Mouse (Mus musculus) fat pad, adult 2 months (tissue): Measurements from ENCODE around the gene Mctp2.
"Not testable (repeated sequence)": the region's sequence is repeated elsewhere in the genome, so short reads cannot be mapped to it uniquely, and the experiment has no call there.

Experiments
- DNase-seq: peaks from one replicate; pipeline ENCODE4 v3.0.0-alpha.2; 2011; ENCODE audit warnings: low read depth, low spot score; ENCODE audit errors: extremely low read depth

Mctp2 gene

DNA sequence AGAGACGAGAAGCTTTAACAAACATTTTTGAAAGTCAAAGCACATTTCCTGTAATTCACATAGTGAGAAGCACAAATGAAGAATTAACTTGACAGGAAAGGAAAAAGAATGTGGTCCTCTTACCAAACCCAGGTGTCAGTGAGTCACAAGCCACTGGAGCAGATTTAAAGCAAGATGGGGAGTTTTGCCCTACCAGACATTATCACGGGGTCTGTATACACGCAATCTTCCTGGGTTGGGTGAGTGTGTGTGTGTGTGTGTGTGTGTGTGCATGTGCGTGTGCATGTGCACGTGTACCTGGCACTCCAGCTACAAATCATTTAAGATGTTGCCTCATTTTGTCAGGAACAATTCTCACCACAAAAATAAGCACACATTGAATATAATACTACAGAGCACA lies 30.9 kb downstream of the Mctp2 start:
- no peak for DNase-seq

DNA sequence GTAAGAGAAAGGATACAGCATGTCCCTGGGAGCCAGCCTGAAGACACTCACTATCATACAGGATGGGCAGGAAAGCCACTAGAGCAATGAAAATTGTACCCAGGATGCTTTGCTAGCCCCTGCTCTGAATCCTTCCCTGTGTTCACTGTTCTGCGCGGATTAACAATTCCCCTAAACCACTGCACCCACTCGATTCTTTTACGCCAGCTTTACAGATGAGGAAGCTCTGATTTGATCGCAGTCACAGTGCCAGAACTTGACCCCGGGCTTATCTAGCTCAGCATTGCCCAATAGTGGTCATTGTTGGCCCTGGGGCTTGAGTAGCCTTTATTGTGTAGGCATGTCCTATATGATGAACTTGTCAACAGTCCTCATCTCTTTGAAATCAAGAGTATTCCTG lies 34.9 kb downstream of the Mctp2 start:
- DNase-seq, result no peak

DNA sequence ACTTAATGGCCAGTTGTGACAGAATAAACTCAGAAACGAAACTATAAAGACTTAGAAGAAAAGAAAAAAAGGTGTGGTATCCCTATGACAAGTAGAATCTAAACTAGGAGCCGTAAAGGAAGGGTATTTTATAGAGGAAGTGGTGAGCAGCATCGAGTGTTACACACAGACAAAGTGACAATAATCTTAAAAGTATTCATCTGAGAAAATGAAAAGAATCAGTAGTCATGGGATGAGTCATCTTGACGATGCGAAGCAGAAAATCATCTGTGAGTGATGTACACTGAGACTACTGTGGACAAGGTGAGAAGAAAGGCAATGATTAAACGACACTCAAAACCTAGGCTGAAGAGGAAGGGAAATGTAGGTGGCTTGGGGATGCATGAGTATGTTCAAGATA lies 36.4 kb downstream of the Mctp2 start:
- DNase-seq, result no peak

DNA sequence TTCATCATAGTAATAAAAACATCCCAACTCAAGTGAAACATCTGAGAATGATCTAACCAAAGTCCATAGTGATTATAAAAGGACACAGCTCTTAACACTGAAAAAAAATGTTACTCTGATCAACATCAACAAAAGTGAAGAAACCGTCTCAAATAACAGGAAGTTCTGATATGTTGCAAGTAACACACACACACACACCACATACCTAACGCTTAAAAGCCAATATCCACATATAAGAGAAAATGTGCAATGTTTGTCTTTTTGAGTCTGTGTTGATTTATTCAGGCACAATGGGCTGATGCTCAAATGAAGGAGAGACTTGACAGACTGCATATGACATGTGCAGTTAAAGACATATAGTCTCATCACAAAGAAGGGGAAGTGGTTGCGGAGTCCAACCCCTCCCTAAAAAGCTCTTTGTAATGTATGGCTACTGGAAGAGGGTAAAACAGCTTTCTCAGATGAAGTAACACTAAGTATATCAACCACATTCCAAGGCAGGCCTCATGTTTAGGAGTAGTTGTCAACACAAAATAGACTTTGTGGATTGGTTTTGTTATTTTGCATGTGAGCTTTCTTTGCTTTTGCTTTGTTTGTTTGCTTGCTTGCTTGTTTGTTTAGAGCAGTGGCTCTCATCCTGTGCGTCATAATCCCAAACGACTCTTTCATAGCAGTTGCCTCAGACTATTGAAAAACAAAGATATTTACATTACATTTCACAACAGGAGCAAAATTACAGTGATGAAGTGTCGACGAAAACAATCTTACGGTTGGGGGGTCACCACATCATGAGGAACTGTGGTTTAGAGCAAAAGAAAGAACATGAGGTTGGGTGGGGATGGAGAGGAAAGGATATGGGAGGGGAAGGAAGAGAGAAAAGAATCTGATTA lies 45.4 kb downstream of the Mctp2 start:
- DNase-seq, result no peak

DNA sequence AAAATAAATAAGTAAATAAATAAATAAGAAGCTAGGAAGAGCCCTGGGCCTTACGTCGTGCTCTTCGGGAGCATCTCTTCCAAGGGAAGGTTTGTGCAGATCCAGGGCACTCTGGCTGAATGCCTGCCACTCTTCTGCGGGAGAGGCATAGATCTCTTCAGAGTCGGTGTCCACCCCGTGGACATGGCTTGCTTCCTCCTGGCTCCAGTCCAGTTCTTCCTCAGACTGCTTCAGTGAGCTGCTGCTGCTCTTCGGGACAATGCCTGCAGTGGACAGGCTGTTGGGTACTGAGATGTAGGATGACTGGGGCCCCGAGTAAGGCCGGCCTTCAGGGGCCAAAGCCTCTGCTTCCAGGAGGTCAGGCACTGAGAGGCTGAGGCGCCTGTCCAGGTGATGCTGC lies 47.4 kb downstream of the Mctp2 start:
- no peak for DNase-seq

DNA sequence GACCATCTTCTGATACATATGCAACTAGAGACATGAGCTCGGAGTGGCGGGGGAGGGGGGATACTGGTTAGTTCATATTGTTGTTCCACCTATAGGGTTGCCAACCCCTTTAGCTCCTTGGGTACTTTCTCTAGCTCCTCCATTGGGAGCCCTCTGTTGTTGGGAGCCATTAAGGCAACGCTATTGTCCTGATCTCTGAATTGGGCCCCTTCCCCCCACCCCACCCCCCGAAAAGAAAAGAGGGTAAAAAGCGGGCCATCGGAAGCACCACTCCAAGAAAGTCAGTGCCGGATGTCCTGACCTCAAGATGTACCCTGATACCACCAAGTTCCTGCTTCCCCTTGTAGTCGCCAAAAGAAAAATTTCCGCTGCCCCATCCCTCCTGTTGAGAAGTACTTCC lies 56.1 kb downstream of the Mctp2 start:
- not testable (repeated sequence) for DNase-seq

DNA sequence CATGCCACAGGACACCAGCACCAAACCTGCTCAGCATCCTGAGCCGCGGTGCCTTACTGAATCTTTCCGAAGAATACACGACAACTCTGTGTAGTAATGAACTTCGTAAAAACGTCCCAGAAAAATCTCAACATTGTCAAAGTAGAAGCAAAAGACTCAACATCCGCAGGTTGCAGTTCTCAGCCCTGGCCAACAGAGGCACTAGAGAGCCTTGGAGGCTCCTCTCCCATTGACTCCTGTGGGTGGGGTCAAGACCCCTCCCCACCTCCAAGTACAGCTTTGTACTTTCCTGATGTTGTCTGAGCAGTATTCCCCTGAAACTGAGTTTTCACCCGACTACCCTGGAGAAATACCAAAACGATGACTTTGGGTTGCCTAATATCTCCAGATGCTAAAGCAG lies 65.1 kb downstream of the Mctp2 start:
- DNase-seq, result no peak

DNA sequence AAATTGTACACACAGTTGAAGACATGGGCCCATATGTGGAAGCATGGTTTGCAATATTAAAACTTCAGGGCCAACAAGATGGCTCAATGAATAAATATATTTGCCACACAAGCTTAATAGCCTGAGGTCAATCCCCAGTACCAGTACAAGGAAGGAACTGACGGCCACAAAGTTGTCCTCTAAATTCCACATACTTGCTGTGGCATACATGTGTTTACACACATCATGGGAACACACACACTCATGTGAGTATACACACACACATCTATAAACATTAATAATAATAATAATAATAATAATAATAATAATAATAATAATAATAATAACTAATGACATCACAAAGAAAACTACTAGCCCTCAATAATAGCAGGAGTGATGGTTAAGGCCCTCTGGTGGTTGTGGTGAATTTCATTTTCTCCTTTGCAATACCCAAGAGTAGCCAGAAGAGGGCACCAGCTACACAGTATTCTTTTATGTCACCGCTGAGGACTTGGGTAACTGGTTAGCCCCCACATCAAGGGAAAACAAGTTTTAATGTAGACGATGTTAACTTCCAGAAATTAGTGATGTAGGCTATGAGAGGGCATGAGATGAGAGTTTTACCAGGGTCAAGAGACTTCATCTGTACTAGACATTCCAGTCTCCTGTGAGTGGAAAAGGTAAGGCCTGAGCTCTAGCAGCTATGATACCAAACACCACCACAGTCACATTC lies 66.5 kb downstream of the Mctp2 start:
- DNase-seq, result no peak

DNA sequence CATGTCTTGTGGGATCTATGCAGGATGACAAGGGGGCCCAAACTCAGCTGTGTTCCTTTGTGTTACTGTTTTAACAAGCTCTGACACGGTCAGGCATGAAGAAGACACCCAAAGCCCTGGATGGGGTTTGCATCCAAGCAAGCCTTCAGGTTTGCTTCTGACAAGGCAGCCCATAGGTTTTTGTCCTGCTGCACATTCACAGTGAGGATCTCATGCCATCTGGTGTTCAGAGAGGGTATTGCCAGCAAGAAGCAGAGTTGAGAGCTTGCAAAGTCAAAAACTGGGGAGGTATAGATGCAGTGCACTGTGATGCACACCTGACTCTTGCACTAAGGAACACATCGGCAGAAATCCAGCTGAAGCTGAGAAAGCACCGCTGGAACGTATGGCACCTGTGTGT lies 67.8 kb downstream of the Mctp2 start:
- no peak for DNase-seq

DNA sequence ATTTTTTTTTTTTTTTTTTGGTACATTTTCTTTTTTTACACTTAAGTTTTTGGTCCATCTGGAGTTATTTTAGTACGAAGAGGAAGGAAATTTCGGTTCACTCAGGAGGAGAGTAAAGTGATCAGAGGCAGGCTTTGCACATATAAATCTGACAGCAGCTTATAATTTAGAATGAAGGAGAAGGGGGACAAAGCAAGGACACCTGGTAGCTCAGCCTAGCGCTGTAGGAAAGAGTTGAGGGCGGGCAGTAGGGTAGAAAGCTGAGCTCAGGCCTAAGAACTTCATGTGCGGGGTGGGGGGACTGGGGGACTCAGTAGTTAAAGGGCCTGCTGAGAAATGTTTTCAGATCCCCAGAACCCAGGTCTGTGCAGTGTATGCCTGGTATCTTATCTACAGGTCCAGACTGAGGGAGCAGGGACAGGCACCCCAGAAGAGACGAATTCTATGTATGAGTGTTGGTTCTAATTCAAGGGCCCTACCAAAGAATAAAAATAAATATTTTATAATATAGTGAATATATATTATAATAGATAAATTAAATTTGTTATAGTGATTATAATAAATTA lies 71.9 kb downstream of the Mctp2 start:
- no peak for DNase-seq

DNA sequence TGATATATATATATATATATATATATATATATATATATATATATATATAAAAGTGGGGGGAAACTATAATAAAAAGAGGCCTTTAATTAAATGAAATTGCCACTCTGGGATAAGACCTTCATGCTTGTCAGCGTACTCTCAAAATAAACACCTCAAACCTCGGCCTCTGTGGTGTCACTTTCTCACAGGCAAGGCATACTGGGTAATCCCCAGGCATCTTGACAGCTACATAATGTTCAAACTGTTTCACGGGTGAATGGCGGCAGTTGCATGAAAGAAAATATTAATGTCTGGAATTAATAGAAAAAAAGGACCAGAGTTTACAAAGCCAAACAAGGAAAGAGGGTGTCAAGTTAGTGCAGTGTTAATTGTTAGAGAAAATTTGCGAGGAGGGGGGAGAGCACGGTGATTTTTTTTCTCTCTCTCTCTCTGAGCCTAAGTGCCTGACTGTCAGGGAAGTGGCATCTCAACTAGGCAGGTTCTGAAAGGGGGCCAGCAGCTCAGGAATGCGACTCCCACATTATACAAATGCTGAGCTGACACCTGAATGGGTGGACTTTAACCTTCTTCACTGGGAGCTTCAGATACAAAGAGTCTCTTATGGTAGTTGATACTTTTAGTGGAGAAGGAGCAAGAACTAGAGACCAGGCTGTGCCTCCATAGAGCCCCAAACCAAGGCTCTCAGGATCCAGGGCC lies 75.1 kb downstream of the Mctp2 start:
- DNase-seq, result no peak

DNA sequence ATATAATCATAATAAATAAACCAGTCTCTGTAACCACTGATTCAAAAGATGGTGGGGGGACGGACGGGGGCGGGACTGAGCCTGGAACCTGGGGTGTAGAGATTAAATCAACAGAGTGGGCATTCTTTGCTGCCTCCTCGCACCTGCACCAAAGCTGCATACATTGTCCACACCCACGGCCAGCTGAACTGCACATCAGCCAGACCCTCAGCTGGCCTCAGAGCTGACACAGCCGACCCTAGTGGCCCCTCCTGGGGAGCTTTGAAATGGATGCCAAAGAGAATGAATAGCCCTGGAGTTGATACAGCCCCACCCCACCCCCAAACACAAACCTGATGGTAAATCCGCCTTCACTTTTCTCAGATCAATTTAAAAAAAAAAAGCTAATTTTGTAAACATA lies 76.5 kb downstream of the Mctp2 start:
- no peak for DNase-seq

DNA sequence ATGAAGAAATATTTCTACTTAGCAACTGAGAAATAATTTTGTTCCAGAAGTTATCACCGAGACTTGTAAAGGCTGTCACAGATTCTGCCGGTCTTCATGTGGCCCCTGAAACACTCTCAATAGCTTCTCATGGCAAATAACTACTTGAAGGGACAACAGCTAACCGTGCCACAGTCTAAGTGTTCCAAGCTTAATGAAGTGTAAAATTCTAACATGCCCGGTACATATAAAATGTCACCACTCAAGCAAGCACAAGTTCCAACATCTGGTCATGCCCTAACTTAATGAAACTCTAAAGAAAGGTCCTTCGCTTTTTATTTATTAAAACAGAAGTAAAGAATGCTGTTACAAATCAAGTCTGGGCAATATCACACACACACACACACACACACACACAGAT lies 82.8 kb downstream of the Mctp2 start:
- DNase-seq, result no peak

DNA sequence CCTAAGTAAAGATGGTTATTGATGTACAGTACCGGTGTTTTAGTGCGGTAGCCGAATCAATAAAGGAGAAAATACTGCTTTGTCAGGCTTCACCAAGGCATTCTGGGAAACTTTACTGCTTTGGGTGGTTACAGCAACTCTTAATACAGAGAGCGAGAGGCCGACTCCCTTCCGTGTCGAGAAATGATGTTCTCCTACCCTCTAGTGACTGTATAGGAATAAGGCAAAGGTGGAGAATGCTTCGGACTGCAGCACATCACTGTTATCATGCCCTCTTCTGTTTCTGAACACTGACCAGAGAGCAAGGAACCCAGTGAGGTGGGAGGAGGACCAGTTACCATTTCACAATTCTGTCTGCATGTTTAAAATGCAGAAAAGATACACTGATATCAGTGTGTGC lies 83.9 kb downstream of the Mctp2 start:
- DNase-seq, result no peak

DNA sequence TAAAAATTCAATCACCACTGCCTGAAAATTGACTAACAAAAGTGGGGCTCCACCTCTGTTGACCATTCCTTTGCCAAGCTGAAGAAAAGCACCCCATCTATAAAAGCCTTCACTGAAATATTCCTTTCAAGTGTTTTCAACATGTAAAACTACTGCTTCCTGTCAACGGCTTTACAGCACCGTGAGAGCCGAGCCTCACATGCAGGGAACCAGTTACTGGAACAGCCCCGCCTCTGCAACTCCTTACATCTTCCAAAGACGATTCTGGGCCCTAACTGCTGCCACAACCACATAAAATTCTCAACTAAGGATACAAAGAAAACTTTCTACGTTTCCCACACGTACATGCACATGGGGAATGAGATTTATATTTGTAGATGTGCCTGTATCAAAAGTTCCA lies 88.4 kb downstream of the Mctp2 start:
- DNase-seq, result no peak

DNA sequence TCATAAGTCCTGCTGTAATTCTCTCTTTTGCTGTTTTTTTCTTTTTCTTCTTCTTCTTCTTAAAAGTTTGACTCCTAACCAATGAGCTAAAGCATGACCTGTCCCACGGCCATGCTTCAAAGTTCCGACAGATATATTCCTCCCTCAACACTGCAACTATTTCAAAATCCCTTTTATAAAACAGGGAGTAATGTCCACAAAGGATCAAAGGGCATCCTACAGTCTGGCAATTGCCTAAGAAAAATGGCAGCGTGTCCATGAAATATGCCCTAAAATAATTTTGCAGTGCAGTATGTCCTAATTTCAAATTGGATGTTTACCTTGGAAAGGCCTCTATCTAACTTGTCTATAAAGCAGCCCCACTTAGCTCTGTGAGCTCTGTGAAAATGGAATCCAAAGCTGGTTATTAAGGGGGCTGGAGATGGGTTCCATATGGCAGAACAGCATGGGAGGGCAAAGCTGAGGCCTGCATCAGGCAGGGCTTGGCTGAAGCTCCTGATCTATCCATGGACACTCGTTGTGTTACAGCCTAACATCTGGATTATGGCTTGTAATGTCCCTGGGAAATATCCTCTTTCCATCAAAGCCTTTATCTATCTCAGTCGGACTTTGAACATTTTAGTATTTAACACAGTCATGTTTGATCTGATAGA lies 90.7 kb downstream of the Mctp2 start:
- no peak for DNase-seq

DNA sequence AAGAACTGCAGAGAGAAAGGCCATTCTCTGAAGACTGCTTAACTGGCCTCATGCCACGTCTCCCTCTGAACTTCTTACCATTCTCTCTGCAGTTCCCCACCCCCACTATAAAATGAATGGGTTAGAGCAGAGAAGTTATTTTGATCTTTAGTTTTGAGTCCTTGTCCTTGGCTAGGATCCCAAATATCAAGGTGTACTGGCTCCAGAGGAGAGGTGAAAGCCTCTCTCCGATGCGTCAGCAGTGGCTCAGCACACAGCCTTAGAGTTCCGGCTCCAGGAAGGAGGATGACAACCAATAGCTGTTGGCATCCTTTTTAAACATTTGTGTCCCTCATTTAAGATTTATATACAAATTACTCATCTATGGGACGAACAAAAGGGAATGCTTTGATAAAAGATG lies 96.2 kb downstream of the Mctp2 start:
- no peak for DNase-seq

DNA sequence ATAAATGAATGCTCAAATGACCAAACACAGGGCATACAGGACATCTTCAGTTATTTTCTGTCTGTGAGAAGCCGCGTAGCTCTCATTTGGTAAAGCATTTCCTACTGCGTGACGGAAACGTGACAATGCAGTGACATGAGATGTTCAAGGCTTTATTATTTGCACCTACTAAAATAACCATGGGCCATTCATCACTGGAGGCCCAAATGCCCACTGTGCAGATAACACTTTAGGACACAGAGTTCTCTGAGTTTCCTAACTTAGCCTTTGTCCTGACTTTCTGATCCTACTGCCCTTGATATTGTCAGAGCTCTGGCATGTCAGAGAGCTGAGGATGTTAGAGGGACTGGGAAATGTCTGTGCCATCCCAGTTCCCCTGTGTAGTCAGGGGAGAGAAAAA lies 97.1 kb downstream of the Mctp2 start:
- no peak for DNase-seq

DNA sequence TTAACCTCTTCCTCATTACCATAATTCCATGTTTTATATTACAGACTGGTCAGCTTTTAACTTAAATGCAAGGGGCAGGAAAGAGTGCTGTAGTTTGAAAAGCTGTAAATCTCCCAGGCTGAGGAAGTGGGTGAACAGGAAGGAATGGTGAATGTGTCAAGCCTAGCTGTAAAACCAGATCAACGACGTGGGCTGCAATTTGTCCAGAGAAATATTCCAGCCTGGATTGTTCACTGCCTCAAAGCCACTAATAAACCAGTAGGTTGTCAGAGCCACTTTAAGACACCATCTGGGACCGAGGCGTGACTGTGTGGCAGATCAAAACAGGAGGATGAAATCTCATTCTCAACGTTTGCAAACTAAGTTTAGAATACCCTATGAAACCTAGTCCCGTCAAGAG lies 99.6 kb downstream of the Mctp2 start:
- no peak for DNase-seq

DNA sequence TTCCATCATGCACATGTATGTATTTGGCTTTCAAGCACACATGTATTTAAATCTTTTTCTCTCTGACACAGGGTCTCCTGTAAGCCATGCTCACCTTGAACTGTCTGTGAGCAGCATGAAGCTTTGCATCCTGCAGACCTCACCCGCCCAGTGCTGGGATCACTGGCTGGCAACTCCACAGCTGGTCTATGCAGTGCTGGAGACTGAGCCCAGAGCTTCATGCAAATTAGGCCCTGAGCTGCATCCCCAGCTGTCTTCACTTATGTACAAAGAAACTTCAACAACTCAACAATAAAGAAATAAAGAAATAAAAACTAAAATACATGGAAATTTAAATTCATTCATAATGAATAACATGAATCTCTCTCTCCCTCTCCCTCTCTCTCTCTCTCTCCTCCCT lies 110.7 kb downstream of the Mctp2 start:
- no peak for DNase-seq

DNA sequence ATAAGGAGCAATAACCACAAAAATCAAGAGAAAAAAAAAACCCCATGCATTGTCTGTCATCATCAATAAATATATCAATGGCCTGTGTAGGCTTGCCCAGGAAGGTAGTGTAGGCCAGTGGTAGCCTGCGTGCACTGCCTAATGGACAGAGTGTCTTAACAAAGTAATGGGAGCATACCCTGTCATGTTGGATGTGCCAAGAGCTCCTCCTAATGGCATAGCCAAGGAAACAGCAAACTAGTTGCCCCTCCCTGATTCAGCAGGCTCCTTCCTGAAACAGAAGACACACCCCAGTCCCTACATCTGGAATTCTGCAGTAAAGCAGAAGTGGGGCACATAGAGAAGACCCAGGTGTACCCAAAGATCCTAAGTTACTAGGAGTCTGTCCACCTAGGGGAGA lies 113.1 kb downstream of the Mctp2 start:
- no peak for DNase-seq
